Mouse (Mus musculus): ENCODE results near the gene Gimap4.

DNA sequence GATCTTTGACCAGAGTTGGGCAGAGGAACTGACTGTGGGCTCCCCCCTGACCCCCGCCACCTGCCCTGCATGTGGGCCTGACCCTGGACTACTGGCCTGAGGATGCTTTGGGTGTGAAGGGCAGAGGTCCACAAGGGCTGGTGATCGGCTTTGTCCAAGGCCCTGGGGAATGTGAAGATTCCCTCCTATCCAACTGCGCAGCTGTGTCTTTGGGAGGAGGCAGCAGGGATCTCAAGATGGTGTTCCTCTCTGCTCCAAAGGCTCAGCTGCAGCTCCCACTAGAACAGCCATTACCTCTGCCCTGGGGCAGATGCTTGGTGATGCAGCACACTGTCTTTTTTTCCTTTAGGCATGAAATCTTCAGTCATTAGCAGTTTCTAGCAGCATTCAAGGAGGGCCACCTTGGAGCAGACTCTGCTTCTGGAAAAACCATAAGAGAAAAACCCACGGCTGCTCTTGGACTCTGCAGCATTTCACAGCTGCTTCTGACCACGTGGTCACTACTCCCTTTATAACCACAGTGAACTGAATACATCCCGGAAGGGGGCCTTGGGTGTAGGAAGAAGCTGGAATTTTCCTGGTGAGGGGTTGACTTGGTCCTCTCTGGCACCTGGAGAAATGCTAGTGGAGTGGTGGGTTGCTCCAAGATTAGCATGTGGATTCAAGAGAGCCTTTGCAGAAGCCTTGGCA lies 46.4 kb upstream of the Gimap4 start:
- TF ChIP-seq CTCF (IDR thresholded peaks at IDR 0.05; ENCODE audit: low read depth) (no peak), EP300 (IDR thresholded peaks at IDR 0.05; ENCODE audit: low read depth) (no peak)

All from heart, postnatal 0 days (tissue).